Mouse (Mus musculus): ENCODE results near the gene Vsig4.
"Not testable (repeated sequence)": the region's sequence is repeated elsewhere in the genome, so short reads cannot be mapped to it uniquely, and the experiment has no call there.

Gene Vsig4

GRCm38 (mm10) chrX:96293338-96293737 lies at the start of gene Vsig4:
TSS of gene Vsig4 (minus strand) at chrX:96293438.
- DNase-seq = no peak

- no peak for DNase-seq
Measured at GRCm38 (mm10) chrX:96339108-96339507, 45.9 kb upstream of the Vsig4 start.

- peak in 1 of 2 experiments; percentile 2 for DNase-seq
Measured at GRCm38 (mm10) chrX:96329764-96330163, 36.5 kb upstream of the Vsig4 start.

- no peak for DNase-seq
Measured at GRCm38 (mm10) chrX:96256509-96256908, 36.7 kb downstream of the Vsig4 start.

GRCm38 (mm10) chrX:96239644-96240043 lies 53.6 kb downstream of the Vsig4 start:
- no peak for DNase-seq

- no peak for DNase-seq
Measured at GRCm38 (mm10) chrX:96239037-96239436, 54.2 kb downstream of the Vsig4 start.

GRCm38 (mm10) chrX:96235775-96236174 lies 57.5 kb downstream of the Vsig4 start:
- DNase-seq = no peak

GRCm38 (mm10) chrX:96227030-96227429 lies 66.2 kb downstream of the Vsig4 start:
- DNase-seq = no peak

GRCm38 (mm10) chrX:96225474-96225873 lies 67.8 kb downstream of the Vsig4 start:
- no peak for DNase-seq

- DNase-seq = no peak
Measured at GRCm38 (mm10) chrX:96224210-96224609, 69.0 kb downstream of the Vsig4 start.

GRCm38 (mm10) chrX:96218088-96218487 lies 75.2 kb downstream of the Vsig4 start:
- no peak for DNase-seq

- no peak for DNase-seq
Measured at GRCm38 (mm10) chrX:96206872-96207271, 86.4 kb downstream of the Vsig4 start.

- not testable (repeated sequence) for DNase-seq
Measured at GRCm38 (mm10) chrX:96205143-96205542, 88.1 kb downstream of the Vsig4 start.

All from cerebellum, adult 18-20 months (tissue).